19 mouse cellular contexts compared by ENCODE assay signal in the genomic region with DNA sequence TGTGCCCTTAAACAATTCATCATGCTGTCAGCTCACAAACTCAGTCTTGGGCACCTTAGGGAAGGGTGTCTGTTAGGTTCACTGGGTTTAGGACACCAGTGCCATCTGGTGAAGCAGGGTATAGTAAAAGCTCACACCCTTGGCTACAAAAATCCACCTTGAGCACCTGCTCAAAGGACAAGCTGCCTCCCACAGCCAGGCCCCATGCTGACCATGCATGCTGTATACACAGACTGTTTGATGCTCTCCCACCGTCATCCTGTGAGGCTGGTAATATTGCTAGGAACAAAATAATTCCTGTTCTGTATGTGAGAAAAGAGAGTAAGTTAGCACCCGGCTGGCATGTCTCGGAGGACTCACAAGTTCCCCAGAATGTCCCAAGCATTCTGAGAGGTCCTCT.
DNase-seq lines count a peak whose midpoint lies in the region; ATAC-seq and TF ChIP-seq lines count a peak whose summit lies in the region.
"Had no signal": no experiment of that assay in that cellular context is flagged by ENCODE, and none has a peak within 500 bp of the region (broad histone marks: within the 10 kb centered on the region; RNA-seq: fewer than 3 reads in every experiment).

No protein-coding gene starts in this region.

- no peak for TF ChIP-seq POLR2A in cerebellum, adult 2 months (IDR thresholded peaks at IDR 0.05; ENCODE audit: borderline replicate concordance, insufficient read depth, low read length)

- H3K27ac ChIP-seq in kidney, embryonic 15.5 days, result no peak overlapping the region
- H3K27ac ChIP-seq in cerebellum, adult 2 months (ENCODE audit: insufficient read depth, low read length), result no peak overlapping the region
- H3K27ac ChIP-seq: embryonic facial prominence, embryonic 13.5 days; forebrain, embryonic 15.5 days; intestine, embryonic 15.5 days had no signal

- no peaks in the 10 kb centered on the region for H3K27me3 ChIP-seq in kidney, embryonic 15.5 days
- H3K27me3 ChIP-seq in cerebellum, adult 2 months (ENCODE audit: control insufficient read depth, insufficient read depth, low read length), result no peaks in the 10 kb centered on the region
- H3K27me3 ChIP-seq: CH12.LX; embryonic facial prominence, embryonic 13.5 days; forebrain, embryonic 15.5 days; heart, embryonic 12.5 days; intestine, embryonic 15.5 days had no signal

- DNase-seq in kidney, adult 8-10 months, result no peak
- peak; percentile 87 for DNase-seq in brain, adult 2 months (ENCODE audit: low read depth, low spot score)
- DNase-seq in cerebellum, adult 2 months, result peak; percentile 67 to 81
- DNase-seq in cerebellum, postnatal 36 days, result peak; percentile 63 to 65
- DNase-seq in gastrocnemius, postnatal 10 days, result no peak
- DNase-seq in frontal cortex, postnatal 10 days (ENCODE audit: low spot score in 2 of 2), result no peak
- DNase-seq: adrenal gland, postnatal 36 days; heart, postnatal 14 days; kidney, postnatal 4 days; liver, postnatal 0 days; lung, postnatal 10 days; thymus, postnatal 25 days had no signal

- H3K36me3 ChIP-seq in kidney, embryonic 15.5 days, result no peaks in the 10 kb centered on the region
- H3K36me3 ChIP-seq: embryonic facial prominence, embryonic 13.5 days; forebrain, embryonic 15.5 days; heart, embryonic 12.5 days; intestine, embryonic 15.5 days had no signal

- ATAC-seq in kidney, embryonic 15.5 days (replicated peaks; ENCODE audit: low FRiP score), result peak; percentile 40; the same call in 1 of the 2 replicates
- ATAC-seq in activated CD4-positive, CD25-positive, alpha-beta regulatory T cell, adult 4 months, result no peak
- ATAC-seq: forebrain, embryonic 15.5 days; intestine, embryonic 15.5 days; liver, postnatal 0 days had no signal

- H3K4me2 ChIP-seq in kidney, embryonic 15.5 days, result no peak overlapping the region
- H3K4me2 ChIP-seq: embryonic facial prominence, embryonic 13.5 days; forebrain, embryonic 15.5 days; heart, embryonic 12.5 days; intestine, embryonic 15.5 days had no signal

- no peak overlapping the region for H3K4me3 ChIP-seq in kidney, embryonic 15.5 days (replicated peaks)
- H3K4me3 ChIP-seq in cerebellum, adult 2 months (replicated peaks; ENCODE audit: insufficient read depth, low read depth, low read length), result no peak overlapping the region
- H3K4me3 ChIP-seq: embryonic facial prominence, embryonic 13.5 days; forebrain, embryonic 15.5 days; heart, embryonic 12.5 days; intestine, embryonic 15.5 days had no signal

- no peak overlapping the region for H3K9ac ChIP-seq in kidney, embryonic 15.5 days
- H3K9ac ChIP-seq: embryonic facial prominence, embryonic 13.5 days; forebrain, embryonic 15.5 days; heart, embryonic 12.5 days; intestine, embryonic 15.5 days; liver, postnatal 0 days had no signal

- WGBS in kidney, embryonic 15.5 days, result 73% methylated on average over 3 of the region's 3 CpGs
- 15% methylated on average over 3 of the region's 3 CpGs for WGBS in cerebellum, adult 2 months

- no peaks in the 10 kb centered on the region for H3K9me3 ChIP-seq in kidney, embryonic 15.5 days (replicated peaks)
- H3K9me3 ChIP-seq: embryonic facial prominence, embryonic 13.5 days; forebrain, embryonic 15.5 days; heart, embryonic 12.5 days; intestine, embryonic 15.5 days had no signal

- TF ChIP-seq CTCF in cerebellum, adult 2 months (IDR thresholded peaks at IDR 0.05; ENCODE audit: borderline replicate concordance, insufficient read depth, low read depth, low read length), result no peak; the same call in 1 of the 2 replicates

- no peaks in the 10 kb centered on the region for H3K4me1 ChIP-seq in kidney, embryonic 15.5 days
- peaks cover 18% of the 10 kb centered on the region for H3K4me1 ChIP-seq in cerebellum, adult 2 months (ENCODE audit: control insufficient read depth, insufficient read depth, low read length)
- H3K4me1 ChIP-seq: embryonic facial prominence, embryonic 13.5 days; intestine, embryonic 15.5 days had no signal

Comparison
In these comparisons a context has a peak if more than half of its experiments do, and no peak if none do; other contexts are left out.
1. DNase-seq: peak in brain, adult 2 months (single experiment), cerebellum, adult 2 months (2 of 2) and cerebellum, postnatal 36 days (2 of 2); none in kidney, adult 8-10 months (0 of 2), gastrocnemius, postnatal 10 days (single experiment) and frontal cortex, postnatal 10 days (0 of 2).